ENCODE assay signal across 27 mouse cellular contexts in the genomic region with DNA sequence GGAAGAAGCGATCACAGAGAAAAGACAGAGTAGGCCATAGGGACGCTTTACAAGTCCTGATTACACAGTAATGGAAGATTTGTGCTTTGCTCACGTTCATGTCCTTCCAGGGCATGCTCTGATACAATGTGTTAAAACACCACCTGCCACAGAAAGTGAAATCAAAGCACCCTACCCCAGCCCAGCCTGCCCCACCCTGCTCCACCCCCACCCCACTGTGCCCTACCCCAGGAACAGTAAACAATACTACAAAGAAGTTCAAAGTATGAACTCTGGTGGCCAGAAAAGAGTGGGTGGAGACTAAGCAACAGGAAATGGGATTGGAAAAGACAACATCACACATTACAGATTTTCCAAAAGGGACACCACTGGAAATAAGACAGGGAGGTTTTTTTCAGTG.
DNase-seq lines count a peak whose midpoint lies in the region; ATAC-seq and TF ChIP-seq lines count a peak whose summit lies in the region.
"Had no signal": no experiment of that assay in that cellular context is flagged by ENCODE, and none has a peak within 500 bp of the region (broad histone marks: within the 10 kb centered on the region; RNA-seq: fewer than 3 reads in every experiment).

No protein-coding gene starts in this region.

- intact Hi-C loops in heart, postnatal 14 days (cut with DNase I) = no loop called here

- no peak overlapping the region for H3K4me2 ChIP-seq in heart, embryonic 12.5 days
- 0 out of 2 replicates have a peak overlapping the region, but pooled peaks have one; percentile 49 for H3K4me2 ChIP-seq in liver, embryonic 12.5 days
- H3K4me2 ChIP-seq in liver, postnatal 0 days (ENCODE audit: low read depth, low read length) = no peak overlapping the region
- H3K4me2 ChIP-seq in intestine, embryonic 16.5 days (ENCODE audit: low read depth, low read length) = no peak overlapping the region
- no peak overlapping the region for H3K4me2 ChIP-seq in stomach, embryonic 15.5 days
- H3K4me2 ChIP-seq: embryonic facial prominence, embryonic 12.5 days; forebrain, embryonic 12.5 days; hindbrain, embryonic 14.5 days; midbrain, embryonic 15.5 days; neural tube, embryonic 12.5 days had no signal

- H3K27me3 ChIP-seq in heart, embryonic 12.5 days (replicated peaks) = no peaks in the 10 kb centered on the region
- no peaks in the 10 kb centered on the region for H3K27me3 ChIP-seq in liver, embryonic 12.5 days (replicated peaks)
- H3K27me3 ChIP-seq in liver, postnatal 0 days (ENCODE audit: insufficient read depth, low read length) = no peaks in the 10 kb centered on the region
- H3K27me3 ChIP-seq in intestine, embryonic 16.5 days (replicated peaks; ENCODE audit: control insufficient read depth, insufficient read depth, low read length) = no peaks in the 10 kb centered on the region
- no peaks in the 10 kb centered on the region for H3K27me3 ChIP-seq in stomach, embryonic 15.5 days (replicated peaks)
- H3K27me3 ChIP-seq: embryonic facial prominence, embryonic 12.5 days; forebrain, embryonic 12.5 days; midbrain, embryonic 15.5 days; neural tube, embryonic 12.5 days; Patski had no signal

- no peak for TF ChIP-seq EP300 in liver, postnatal 0 days (IDR thresholded peaks at IDR 0.05; ENCODE audit: low read depth)

- no peak for TF ChIP-seq CTCF in liver, postnatal 0 days (IDR thresholded peaks at IDR 0.05; ENCODE audit: low read depth)

- no peak for DNase-seq in heart, postnatal 14 days
- no peak for DNase-seq in liver, postnatal 0 days
- DNase-seq in gastrocnemius, postnatal 4 days (ENCODE audit: low spot score in 2 of 2) = no peak
- no peak for DNase-seq in right cerebral cortex, postnatal 10 days (ENCODE audit: low spot score in 2 of 2)
- DNase-seq: adrenal gland, adult 8-10 months; cerebellum, adult 18-20 months; cerebellum, postnatal 14 days; gastrocnemius, postnatal 25 days; kidney, postnatal 4 days; lung, postnatal 4 days; right cerebral cortex, postnatal 25 days; thymus, adult 2 months; thymus, postnatal 4 days had no signal

- 80% methylated on average over 3 of the region's 3 CpGs for WGBS in heart, embryonic 12.5 days
- 71% methylated on average over 3 of the region's 3 CpGs for WGBS in liver, embryonic 12.5 days (ENCODE audit: insufficient replicate concordance)
- WGBS in liver, postnatal 0 days (ENCODE audit: insufficient replicate concordance) = 69% methylated on average over 3 of the region's 3 CpGs
- WGBS in intestine, embryonic 16.5 days = 61% methylated on average over 3 of the region's 3 CpGs
- WGBS in stomach, embryonic 15.5 days = 65% methylated on average over 3 of the region's 3 CpGs

- H3K9ac ChIP-seq in heart, embryonic 12.5 days = no peak overlapping the region
- H3K9ac ChIP-seq in liver, embryonic 12.5 days = no peak overlapping the region
- no peak overlapping the region for H3K9ac ChIP-seq in liver, postnatal 0 days (replicated peaks)
- no peak overlapping the region for H3K9ac ChIP-seq in intestine, embryonic 16.5 days (ENCODE audit: low read depth, low read length)
- H3K9ac ChIP-seq in stomach, embryonic 15.5 days = no peak overlapping the region
- H3K9ac ChIP-seq: embryonic facial prominence, embryonic 12.5 days; forebrain, embryonic 12.5 days; hindbrain, embryonic 14.5 days; midbrain, embryonic 15.5 days; neural tube, embryonic 12.5 days had no signal

- peaks cover 20% of the 10 kb centered on the region for H3K4me1 ChIP-seq in heart, embryonic 12.5 days (replicated peaks)
- peaks cover 77% of the 10 kb centered on the region for H3K4me1 ChIP-seq in liver, embryonic 12.5 days
- H3K4me1 ChIP-seq in liver, postnatal 0 days (ENCODE audit: insufficient read depth) = peaks cover 14% of the 10 kb centered on the region
- H3K4me1 ChIP-seq in intestine, embryonic 16.5 days (ENCODE audit: control insufficient read depth, insufficient read depth, low read length) = 0 out of 2 replicates have a peak, but pooled peaks cover 6% of the 10 kb centered on the region
- 0 out of 2 replicates have a peak, but pooled peaks cover 3% of the 10 kb centered on the region for H3K4me1 ChIP-seq in stomach, embryonic 15.5 days
- H3K4me1 ChIP-seq: embryonic facial prominence, embryonic 12.5 days had no signal

- H3K36me3 ChIP-seq in heart, embryonic 12.5 days = peaks cover 76% of the 10 kb centered on the region
- H3K36me3 ChIP-seq in liver, embryonic 12.5 days = peaks cover 6% of the 10 kb centered on the region; the same call in 1 of the 2 replicates
- peaks cover 5% of the 10 kb centered on the region; the same call in 1 of the 2 replicates for H3K36me3 ChIP-seq in liver, postnatal 0 days (replicated peaks; ENCODE audit: insufficient read depth, low read length)
- H3K36me3 ChIP-seq in intestine, embryonic 16.5 days (ENCODE audit: control insufficient read depth, insufficient read depth, low read length) = peaks cover 19% of the 10 kb centered on the region
- peaks cover 42% of the 10 kb centered on the region for H3K36me3 ChIP-seq in stomach, embryonic 15.5 days

- H3K4me3 ChIP-seq in heart, embryonic 12.5 days = no peak overlapping the region
- H3K4me3 ChIP-seq in liver, embryonic 12.5 days = no peak overlapping the region
- no peak overlapping the region for H3K4me3 ChIP-seq in liver, postnatal 0 days (ENCODE audit: low read depth, low read length)
- no peak overlapping the region for H3K4me3 ChIP-seq in intestine, embryonic 16.5 days (ENCODE audit: low read length)
- H3K4me3 ChIP-seq in stomach, embryonic 15.5 days (replicated peaks) = no peak overlapping the region
- H3K4me3 ChIP-seq: embryonic facial prominence, embryonic 12.5 days; erythroblast, embryonic 14.5 days; forebrain, embryonic 12.5 days; left cerebral cortex, adult 2 months; limb, embryonic 10.5 days; midbrain, embryonic 15.5 days; neural tube, embryonic 12.5 days had no signal

- peak overlapping the region; percentile 22; the same call in 1 of the 2 replicates for H3K27ac ChIP-seq in heart, embryonic 12.5 days (ENCODE audit: poor library complexity, severe bottlenecking)
- H3K27ac ChIP-seq in liver, embryonic 12.5 days = peak overlapping the region; percentile 84
- no peak overlapping the region for H3K27ac ChIP-seq in liver, postnatal 0 days (ENCODE audit: low read depth)
- H3K27ac ChIP-seq in intestine, embryonic 16.5 days (ENCODE audit: low read length) = no peak overlapping the region
- H3K27ac ChIP-seq in stomach, embryonic 15.5 days = no peak overlapping the region
- H3K27ac ChIP-seq: embryonic facial prominence, embryonic 12.5 days; forebrain, embryonic 12.5 days; hindbrain, embryonic 14.5 days; left cerebral cortex, adult 2 months; limb, embryonic 10.5 days; midbrain, embryonic 15.5 days; neural tube, embryonic 12.5 days had no signal

- no peaks in the 10 kb centered on the region for H3K9me3 ChIP-seq in heart, embryonic 12.5 days (replicated peaks)
- H3K9me3 ChIP-seq in liver, embryonic 12.5 days (replicated peaks) = no peaks in the 10 kb centered on the region
- no peaks in the 10 kb centered on the region for H3K9me3 ChIP-seq in liver, postnatal 0 days (ENCODE audit: low read length)
- no peaks in the 10 kb centered on the region for H3K9me3 ChIP-seq in intestine, embryonic 16.5 days (ENCODE audit: control insufficient read depth, low read length)
- H3K9me3 ChIP-seq in stomach, embryonic 15.5 days = no peaks in the 10 kb centered on the region
- H3K9me3 ChIP-seq: embryonic facial prominence, embryonic 12.5 days; forebrain, embryonic 12.5 days; limb, embryonic 10.5 days; midbrain, embryonic 15.5 days; neural tube, embryonic 12.5 days had no signal

- ATAC-seq in heart, embryonic 12.5 days (ENCODE audit: insufficient number of reproducible peaks, low FRiP score) = peak; percentile 27; the same call in 1 of the 2 replicates
- ATAC-seq in liver, embryonic 12.5 days = no peak
- ATAC-seq in liver, postnatal 0 days = no peak
- ATAC-seq in intestine, embryonic 16.5 days = peak; percentile 73
- peak; percentile 51 for ATAC-seq in stomach, embryonic 15.5 days (ENCODE audit: insufficient read depth, low FRiP score, low read depth)
- ATAC-seq: inflammation-experienced regulatory T-cells, adult 6 months; midbrain, embryonic 15.5 days; Patski had no signal

Comparison
In these comparisons a context has a peak if more than half of its experiments do, and no peak if none do; other contexts are left out.
1. H3K27ac ChIP-seq: peak in heart, embryonic 12.5 days (single experiment) and liver, embryonic 12.5 days (single experiment); none in liver, postnatal 0 days (single experiment), intestine, embryonic 16.5 days (single experiment) and stomach, embryonic 15.5 days (single experiment).
2. ATAC-seq: peak in heart, embryonic 12.5 days (single experiment), intestine, embryonic 16.5 days (single experiment) and stomach, embryonic 15.5 days (single experiment); none in liver, embryonic 12.5 days (single experiment) and liver, postnatal 0 days (single experiment).